Mouse (Mus musculus): ENCODE measurements around the gene Psmb7.

DNA sequence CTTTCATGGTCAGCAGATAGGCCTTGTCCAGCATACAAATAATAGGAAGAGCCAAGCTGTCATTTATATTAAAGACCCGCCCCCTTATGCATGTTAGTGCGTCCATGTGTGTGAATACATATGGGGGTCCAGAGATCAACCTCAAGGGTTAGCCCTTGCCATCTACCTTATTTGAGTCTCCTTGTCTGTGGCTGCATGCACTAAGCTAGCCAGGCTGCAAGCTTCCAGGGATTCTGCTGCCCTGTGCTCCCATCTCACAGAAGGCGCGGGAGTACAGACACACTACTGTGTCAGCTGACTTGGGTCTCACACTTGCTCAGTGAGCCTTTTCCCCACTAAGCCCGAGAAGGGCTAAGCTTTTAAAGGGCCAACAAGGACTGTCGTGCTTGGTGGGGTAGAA is 103.2 kb downstream of the Psmb7 start:
- no peak for TF ChIP-seq POLR2A (IDR thresholded peaks at IDR 0.05; ENCODE audit: insufficient read depth, low read depth, low read length)
- TF ChIP-seq CTCF (IDR thresholded peaks at IDR 0.05): no peak
- no peak for TF ChIP-seq EP300 (IDR thresholded peaks at IDR 0.05; ENCODE audit: insufficient read depth, low read depth, low read length)
